Mouse (Mus musculus): ENCODE data around the gene Oxsm. TPM values are rescaled to one million over a fixed set of nuclear protein-coding genes. Genes with fewer than 3 reads are reported as not detected.

Gene Oxsm
- polyA plus RNA-seq, 1 experiment from 2014 or later = 1.4 TPM

GRCm38 (mm10) chr14:16267028-16267427 lies 17.4 kb upstream of the Oxsm start:
- Histone ChIP-seq H3K27ac (ENCODE audit: low read depth, low read length) (no peak overlapping the region), H3K4me1 (ENCODE audit: control insufficient read depth, insufficient read depth, low read length) (no peaks in the 10 kb centered on the region), H3K9me3 (ENCODE audit: control insufficient read depth, low read length) (no peaks in the 10 kb centered on the region), H3K27me3 (ENCODE audit: control insufficient read depth, insufficient read depth, low read length) (no peaks in the 10 kb centered on the region), H3K36me3 (ENCODE audit: control insufficient read depth, insufficient read depth, low read length) (no peaks in the 10 kb centered on the region; the same call in 1 of the 2 replicates), H3K4me3 (ENCODE audit: low read depth, low read length) (no peak overlapping the region), H3K4me2 (ENCODE audit: low read depth, low read length) (no peak overlapping the region), H3K9ac (replicated peaks; ENCODE audit: low read depth, low read length) (no peak overlapping the region)
- ATAC-seq (ENCODE audit: low read depth) = no peak
- WGBS = 90% methylated on average over 5 of the region's 5 CpGs

DNA sequence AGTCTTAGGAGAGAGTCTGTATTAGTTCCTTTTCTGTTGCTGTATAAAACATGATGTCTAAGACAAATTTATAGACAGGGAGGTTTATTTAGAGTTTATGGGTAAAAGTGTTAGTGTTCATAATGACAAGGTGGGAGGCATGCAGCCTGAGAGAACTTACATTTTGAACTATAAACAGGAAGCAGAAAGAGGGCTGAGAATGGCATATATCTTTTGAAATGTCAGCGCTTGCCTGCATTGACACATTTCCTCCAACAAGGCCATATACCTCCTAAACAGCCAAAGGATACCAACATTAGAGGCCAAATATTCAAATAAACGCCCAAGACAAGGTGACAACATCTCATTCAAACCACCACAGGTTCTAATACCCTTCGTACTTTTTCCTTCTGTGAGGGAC lies 12.3 kb upstream of the Oxsm start:
- 94% methylated on average over 3 of the region's 3 CpGs for WGBS
- no peak overlapping the region for H3K9ac ChIP-seq (replicated peaks; ENCODE audit: low read depth, low read length)

DNA sequence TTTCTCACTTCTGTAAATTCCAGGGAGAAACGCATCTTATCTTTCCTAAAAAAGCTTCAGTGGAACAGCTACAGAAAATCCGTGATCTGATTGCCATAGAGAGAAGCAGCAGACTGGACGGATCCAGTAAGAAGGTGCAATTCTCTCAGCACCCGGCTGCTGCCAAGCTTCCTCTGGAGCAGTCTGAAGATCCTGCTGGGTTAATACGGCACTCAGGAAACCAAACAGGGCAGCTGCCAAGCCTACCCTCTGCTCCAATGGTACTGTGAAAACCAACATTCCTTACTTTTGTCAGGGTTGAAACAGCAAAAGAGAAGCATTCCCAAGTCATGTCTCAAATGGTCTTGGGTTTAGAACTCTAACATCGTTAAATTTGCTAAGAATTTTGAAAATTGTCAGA lies 10.9 kb upstream of the Oxsm start:
- 72% methylated on average over 6 of the region's 6 CpGs for WGBS
- no peaks in the 10 kb centered on the region for H3K4me1 ChIP-seq (ENCODE audit: control insufficient read depth, insufficient read depth, low read length)
- H3K4me2 ChIP-seq (ENCODE audit: low read depth, low read length) = no peak overlapping the region
- H3K9ac ChIP-seq (replicated peaks; ENCODE audit: low read depth, low read length) = no peak overlapping the region
- no peak overlapping the region for H3K27ac ChIP-seq (ENCODE audit: low read depth, low read length)
- H3K27me3 ChIP-seq (ENCODE audit: control insufficient read depth, insufficient read depth, low read length) = no peaks in the 10 kb centered on the region
- H3K9me3 ChIP-seq (ENCODE audit: control insufficient read depth, low read length) = no peaks in the 10 kb centered on the region
- ATAC-seq (ENCODE audit: low read depth) = no peak
- H3K36me3 ChIP-seq (ENCODE audit: control insufficient read depth, insufficient read depth, low read length) = peaks cover 3% of the 10 kb centered on the region
- H3K4me3 ChIP-seq (ENCODE audit: low read depth, low read length) = no peak overlapping the region

More for the DNA sequence above, 12.3 kb upstream of the Oxsm start:
- H3K9me3 ChIP-seq (ENCODE audit: control insufficient read depth, low read length) = no peaks in the 10 kb centered on the region
- H3K4me2 ChIP-seq (ENCODE audit: low read depth, low read length) = no peak overlapping the region
- H3K4me3 ChIP-seq (ENCODE audit: low read depth, low read length) = no peak overlapping the region
- no peaks in the 10 kb centered on the region; the same call in 1 of the 2 replicates for H3K36me3 ChIP-seq (ENCODE audit: control insufficient read depth, insufficient read depth, low read length)
- H3K4me1 ChIP-seq (ENCODE audit: control insufficient read depth, insufficient read depth, low read length) = no peaks in the 10 kb centered on the region
- H3K27me3 ChIP-seq (ENCODE audit: control insufficient read depth, insufficient read depth, low read length) = no peaks in the 10 kb centered on the region
- ATAC-seq (ENCODE audit: low read depth) = no peak
- no peak overlapping the region for H3K27ac ChIP-seq (ENCODE audit: low read depth, low read length)

GRCm38 (mm10) chr14:16256209-16256608 lies 6.6 kb upstream of the Oxsm start:
- no peak for ATAC-seq (ENCODE audit: low read depth)
- Histone ChIP-seq H3K9ac (replicated peaks; ENCODE audit: low read depth, low read length) (no peak overlapping the region), H3K27ac (ENCODE audit: low read depth, low read length) (no peak overlapping the region), H3K9me3 (ENCODE audit: control insufficient read depth, low read length) (no peaks in the 10 kb centered on the region), H3K4me1 (ENCODE audit: control insufficient read depth, insufficient read depth, low read length) (no peaks in the 10 kb centered on the region), H3K27me3 (ENCODE audit: control insufficient read depth, insufficient read depth, low read length) (no peaks in the 10 kb centered on the region), H3K4me2 (ENCODE audit: low read depth, low read length) (no peak overlapping the region), H3K36me3 (ENCODE audit: control insufficient read depth, insufficient read depth, low read length) (peaks cover 7% of the 10 kb centered on the region; the same call in 1 of the 2 replicates), H3K4me3 (ENCODE audit: low read depth, low read length) (no peak overlapping the region)
- WGBS = 88% methylated on average over 2 of the region's 2 CpGs

- no peak overlapping the region for H3K27ac ChIP-seq (ENCODE audit: low read depth, low read length)
- peaks cover 7% of the 10 kb centered on the region; the same call in 1 of the 2 replicates for H3K36me3 ChIP-seq (ENCODE audit: control insufficient read depth, insufficient read depth, low read length)
- WGBS = 95% methylated on average over 3 of the region's 3 CpGs
- H3K27me3 ChIP-seq (ENCODE audit: control insufficient read depth, insufficient read depth, low read length) = no peaks in the 10 kb centered on the region
- no peaks in the 10 kb centered on the region for H3K9me3 ChIP-seq (ENCODE audit: control insufficient read depth, low read length)
- no peak overlapping the region for H3K9ac ChIP-seq (replicated peaks; ENCODE audit: low read depth, low read length)
- no peak for ATAC-seq (ENCODE audit: low read depth)
- H3K4me1 ChIP-seq (ENCODE audit: control insufficient read depth, insufficient read depth, low read length) = no peaks in the 10 kb centered on the region
- no peak overlapping the region for H3K4me2 ChIP-seq (ENCODE audit: low read depth, low read length)
- no peak overlapping the region for H3K4me3 ChIP-seq (ENCODE audit: low read depth, low read length)
These were observed 6.1 kb upstream of the Oxsm start for GRCm38 (mm10) chr14:16255745-16256144.

DNA sequence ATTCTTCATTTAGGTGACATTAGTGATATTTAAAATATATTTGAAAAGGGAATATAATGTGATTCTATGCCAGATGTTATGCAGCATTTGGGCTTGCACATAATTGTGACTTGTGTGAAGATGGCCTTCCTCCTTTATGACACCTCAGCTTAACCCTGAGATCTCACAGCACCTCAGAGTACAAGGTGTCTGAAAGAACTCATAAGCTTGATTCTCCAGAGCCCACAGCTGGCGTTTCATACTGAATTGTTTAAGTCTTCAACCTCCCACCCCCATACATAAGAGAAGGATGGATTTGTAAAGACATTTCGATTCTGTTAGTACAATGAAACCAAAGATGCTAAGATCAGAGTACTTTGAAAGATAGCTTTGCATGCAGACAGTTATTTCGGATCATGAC lies 491 bp upstream of the Oxsm start:
- H3K9me3 ChIP-seq (ENCODE audit: control insufficient read depth, low read length) = no peaks in the 10 kb centered on the region
- peak overlapping the region; percentile 87 for H3K4me2 ChIP-seq (ENCODE audit: low read depth, low read length)
- H3K27ac ChIP-seq (ENCODE audit: low read depth, low read length) = no peak overlapping the region
- peak overlapping the region; percentile 91 for H3K9ac ChIP-seq (replicated peaks; ENCODE audit: low read depth, low read length)
- H3K4me1 ChIP-seq (ENCODE audit: control insufficient read depth, insufficient read depth, low read length) = peaks cover 4% of the 10 kb centered on the region; the same call in 1 of the 2 replicates
- ATAC-seq (ENCODE audit: low read depth) = no peak
- H3K27me3 ChIP-seq (ENCODE audit: control insufficient read depth, insufficient read depth, low read length) = no peaks in the 10 kb centered on the region
- 75% methylated on average over 3 of the region's 3 CpGs for WGBS
- H3K36me3 ChIP-seq (ENCODE audit: control insufficient read depth, insufficient read depth, low read length) = 0 out of 2 replicates have a peak, but pooled peaks cover 4% of the 10 kb centered on the region
- peak overlapping the region; percentile 82 for H3K4me3 ChIP-seq (ENCODE audit: low read depth, low read length)

DNA sequence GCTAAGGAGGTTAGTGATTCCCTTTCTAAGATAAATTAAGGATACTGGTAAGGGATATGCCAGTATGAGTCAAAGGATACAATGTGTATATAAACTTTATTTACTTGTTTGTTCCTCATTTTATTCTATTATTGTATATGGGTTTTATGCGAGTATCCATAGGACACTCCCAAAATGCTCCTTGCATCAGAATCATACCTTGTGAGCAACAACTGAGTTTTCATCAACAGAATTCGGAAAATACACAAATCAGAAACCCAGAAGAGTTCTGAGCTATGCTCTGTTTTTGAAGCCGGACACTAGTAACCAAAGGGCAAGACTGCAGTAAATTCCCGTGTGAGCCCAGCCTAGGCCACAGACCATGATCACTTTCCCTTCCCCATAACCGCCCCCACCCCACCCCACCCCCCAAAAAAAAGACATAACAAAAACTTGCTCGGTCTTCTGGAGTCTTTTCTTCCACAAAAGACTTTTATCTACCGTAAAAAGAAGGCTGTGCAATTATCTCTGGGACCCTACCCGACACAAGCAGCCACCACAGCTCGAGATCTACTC lies 928 bp downstream of the Oxsm start:
- Histone ChIP-seq H3K4me1 (ENCODE audit: control insufficient read depth, insufficient read depth, low read length) (peaks cover 8% of the 10 kb centered on the region), H3K36me3 (ENCODE audit: control insufficient read depth, insufficient read depth, low read length) (no peaks in the 10 kb centered on the region), H3K4me2 (ENCODE audit: low read depth, low read length) (peak overlapping the region; percentile 87), H3K9ac (replicated peaks; ENCODE audit: low read depth, low read length) (peak overlapping the region; percentile 91), H3K27me3 (ENCODE audit: control insufficient read depth, insufficient read depth, low read length) (no peaks in the 10 kb centered on the region), H3K27ac (ENCODE audit: low read depth, low read length) (0 out of 2 replicates have a peak overlapping the region, but pooled peaks have one; percentile 71), H3K9me3 (ENCODE audit: control insufficient read depth, low read length) (no peaks in the 10 kb centered on the region), H3K4me3 (ENCODE audit: low read depth, low read length) (peak overlapping the region; percentile 82)
- WGBS = 16% methylated on average over 9 of the region's 9 CpGs
- ATAC-seq (ENCODE audit: low read depth) = peak; percentile 45

- H3K27ac ChIP-seq (ENCODE audit: low read depth, low read length) = no peak overlapping the region
- peak overlapping the region; percentile 87; the same call in 1 of the 2 replicates for H3K4me2 ChIP-seq (ENCODE audit: low read depth, low read length)
- no peaks in the 10 kb centered on the region for H3K36me3 ChIP-seq (ENCODE audit: control insufficient read depth, insufficient read depth, low read length)
- 76% methylated on average over 3 of the region's 3 CpGs for WGBS
- no peak for ATAC-seq (ENCODE audit: low read depth)
- H3K4me1 ChIP-seq (ENCODE audit: control insufficient read depth, insufficient read depth, low read length) = peaks cover 9% of the 10 kb centered on the region
- H3K4me3 ChIP-seq (ENCODE audit: low read depth, low read length) = no peak overlapping the region
- no peak overlapping the region for H3K9ac ChIP-seq (replicated peaks; ENCODE audit: low read depth, low read length)
- no peaks in the 10 kb centered on the region for H3K9me3 ChIP-seq (ENCODE audit: control insufficient read depth, low read length)
- H3K27me3 ChIP-seq (ENCODE audit: control insufficient read depth, insufficient read depth, low read length) = no peaks in the 10 kb centered on the region
These were observed 1.5 kb downstream of the Oxsm start for GRCm38 (mm10) chr14:16248135-16248534.

DNA sequence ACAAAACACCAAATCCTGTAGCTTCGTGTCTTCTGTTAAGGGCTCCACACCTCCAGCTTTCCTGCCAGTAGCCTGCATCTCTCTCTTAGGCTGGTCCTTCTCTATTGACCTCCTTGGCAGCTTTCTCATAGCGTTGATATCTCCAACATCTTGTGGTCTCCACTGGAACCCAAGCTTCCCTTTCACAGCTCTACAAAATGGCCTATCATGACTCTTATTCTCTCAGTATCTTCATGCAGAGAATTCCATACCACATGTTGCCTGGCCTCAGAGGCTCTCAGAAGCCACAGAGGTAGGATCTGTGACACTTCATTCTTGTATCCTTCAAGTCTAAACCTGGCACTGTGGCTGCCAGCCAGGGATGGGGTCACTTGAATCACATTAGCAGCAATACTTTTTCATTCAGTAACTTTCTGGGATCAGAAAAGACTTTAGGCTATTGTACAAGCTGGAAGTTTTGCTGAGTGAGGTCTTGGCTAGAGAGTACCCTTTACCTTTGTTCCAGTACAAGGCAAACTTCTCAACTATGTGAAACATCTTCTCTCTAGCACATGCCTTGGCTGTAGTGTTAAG lies 3.2 kb downstream of the Oxsm start:
- no peak overlapping the region for H3K9ac ChIP-seq (replicated peaks; ENCODE audit: low read depth, low read length)
- no peaks in the 10 kb centered on the region for H3K27me3 ChIP-seq (ENCODE audit: control insufficient read depth, insufficient read depth, low read length)
- H3K27ac ChIP-seq (ENCODE audit: low read depth, low read length) = no peak overlapping the region
- H3K4me3 ChIP-seq (ENCODE audit: low read depth, low read length) = no peak overlapping the region
- WGBS = 86% methylated on average over 2 of the region's 2 CpGs
- ATAC-seq (ENCODE audit: low read depth) = no peak
- H3K9me3 ChIP-seq (ENCODE audit: control insufficient read depth, low read length) = no peaks in the 10 kb centered on the region
- H3K4me1 ChIP-seq (ENCODE audit: control insufficient read depth, insufficient read depth, low read length) = peaks cover 13% of the 10 kb centered on the region
- H3K4me2 ChIP-seq (ENCODE audit: low read depth, low read length) = no peak overlapping the region
- H3K36me3 ChIP-seq (ENCODE audit: control insufficient read depth, insufficient read depth, low read length) = no peaks in the 10 kb centered on the region

Data from neural tube, embryonic 14.5 days (tissue).